Mouse (Mus musculus) E14TG2a.4 (cell line): ENCODE measurements around the gene Pde1c.
"Not testable (repeated sequence)": the region's sequence is repeated elsewhere in the genome, so short reads cannot be mapped to it uniquely, and the experiment has no call there.

Source experiments
- H3K27me3 ChIP-seq: 2 replicates; pipeline ENCODE4 v1.6.1; 2014; ENCODE audit warnings: low read length, control low read depth; ENCODE audit not compliant: insufficient read depth
- H3K36me3 ChIP-seq: 2 replicates; pipeline ENCODE4 v1.6.1; 2014; ENCODE audit warnings: low read length, control low read depth; ENCODE audit not compliant: insufficient read depth
- H3K4me1 ChIP-seq: replicated peaks from 2 replicates; pipeline ENCODE4 v1.6.1; 2014; ENCODE audit warnings: low read depth, low read length, control low read depth
- H3K4me3 ChIP-seq: replicated peaks from 2 replicates; pipeline ENCODE4 v1.5.1; 2014; ENCODE audit warnings: mild to moderate bottlenecking, low read length
- H3K9me3 ChIP-seq: 2 replicates; pipeline ENCODE4 v1.6.1; 2014; ENCODE audit warnings: low read length, control low read depth
- CTCF ChIP-seq: conservative IDR thresholded peaks from 2 replicates; pipeline ENCODE4 v1.5.1; 2014; ENCODE audit warnings: low read length
- NANOG ChIP-seq: IDR thresholded peaks from 2 replicates; pipeline ENCODE4 v1.6.1; 2014; ENCODE audit warnings: borderline replicate concordance, low read length, mixed read lengths
- POU5F1 ChIP-seq: IDR thresholded peaks from 2 replicates; pipeline ENCODE4 v1.6.1; 2014; ENCODE audit warnings: low read length, borderline replicate concordance

The Pde1c gene

GRCm38 (mm10) chr6:56568470-56569372, at the start of gene Pde1c:
Gene Pde1c (minus strand): TSS chr6:56569103.
- peaks cover 32% of the 10 kb centered on the region for H3K27me3 ChIP-seq
- no peak for TF ChIP-seq NANOG
- no peak for TF ChIP-seq POU5F1
- no peak for TF ChIP-seq CTCF
- H3K36me3 ChIP-seq = no peaks in the 10 kb centered on the region
- peak within 1 kb of the TSS; percentile 85 for H3K4me3 ChIP-seq
- peaks cover 4% of the 10 kb centered on the region; the same call in 1 of the 2 replicates for H3K4me1 ChIP-seq
- H3K9me3 ChIP-seq = no peaks in the 10 kb centered on the region

- Histone ChIP-seq H3K4me1 (no peaks in the 10 kb centered on the region), H3K36me3 (no peaks in the 10 kb centered on the region), H3K4me3 (no peak overlapping the region), H3K27me3 (no peaks in the 10 kb centered on the region), H3K9me3 (no peaks in the 10 kb centered on the region)
- TF ChIP-seq POU5F1 (no peak), CTCF (no peak), NANOG (no peak)
Measured at GRCm38 (mm10) chr6:56616982-56617613, 48.2 kb upstream of the Pde1c start.

GRCm38 (mm10) chr6:56616228-56616981, 47.5 kb upstream of the Pde1c start:
- TF ChIP-seq NANOG = no peak
- TF ChIP-seq CTCF = no peak
- TF ChIP-seq POU5F1 = no peak
- H3K27me3 ChIP-seq = no peaks in the 10 kb centered on the region
- H3K4me1 ChIP-seq = no peaks in the 10 kb centered on the region
- no peak overlapping the region for H3K4me3 ChIP-seq
- no peaks in the 10 kb centered on the region for H3K36me3 ChIP-seq
- no peaks in the 10 kb centered on the region for H3K9me3 ChIP-seq

GRCm38 (mm10) chr6:56609529-56609928, 40.6 kb upstream of the Pde1c start:
- not testable (repeated sequence) for H3K27me3 ChIP-seq, H3K4me1 ChIP-seq, H3K36me3 ChIP-seq, H3K9me3 ChIP-seq, H3K4me3 ChIP-seq

GRCm38 (mm10) chr6:56608277-56608676, 39.4 kb upstream of the Pde1c start:
- TF ChIP-seq NANOG (no peak), CTCF (peak; percentile 65)
- Histone ChIP-seq H3K36me3 (no peaks in the 10 kb centered on the region), H3K4me3 (no peak overlapping the region), H3K9me3 (no peaks in the 10 kb centered on the region), H3K4me1 (no peaks in the 10 kb centered on the region), H3K27me3 (peaks cover 6% of the 10 kb centered on the region; the same call in 1 of the 2 replicates)

GRCm38 (mm10) chr6:56579568-56579967, 10.7 kb upstream of the Pde1c start:
- Histone ChIP-seq H3K36me3 (no peaks in the 10 kb centered on the region), H3K4me3 (no peak overlapping the region), H3K27me3 (0 out of 2 replicates have a peak, but pooled peaks cover 3% of the 10 kb centered on the region), H3K4me1 (0 out of 2 replicates have a peak, but pooled peaks cover 3% of the 10 kb centered on the region), H3K9me3 (no peaks in the 10 kb centered on the region)
- TF ChIP-seq POU5F1 (no peak), CTCF (no peak), NANOG (no peak)

GRCm38 (mm10) chr6:56560891-56561290, 8.0 kb downstream of the Pde1c start:
- TF ChIP-seq POU5F1 = no peak
- TF ChIP-seq NANOG = no peak
- no peak for TF ChIP-seq CTCF
- Histone ChIP-seq H3K27me3 (no peaks in the 10 kb centered on the region), H3K36me3 (no peaks in the 10 kb centered on the region), H3K4me3 (no peak overlapping the region), H3K9me3 (no peaks in the 10 kb centered on the region), H3K4me1 (no peaks in the 10 kb centered on the region)

- Histone ChIP-seq H3K36me3 (no peaks in the 10 kb centered on the region), H3K9me3 (no peaks in the 10 kb centered on the region), H3K4me3 (no peak overlapping the region), H3K27me3 (no peaks in the 10 kb centered on the region), H3K4me1 (no peaks in the 10 kb centered on the region)
- TF ChIP-seq POU5F1 (no peak), NANOG (no peak), CTCF (no peak)
Measured at GRCm38 (mm10) chr6:56560474-56560888, 8.4 kb downstream of the Pde1c start.
